Mouse (Mus musculus): ENCODE data around the gene Lelp1. TPM values are rescaled to one million over a fixed set of nuclear protein-coding genes. Genes with fewer than 3 reads are reported as not detected.
A peak's percentile ranks its signal among the peaks of the same experiment; 100 is the strongest.

Gene Lelp1
- polyA plus RNA-seq, 1 experiment from 2014 or later: not detected

GRCm38 (mm10) chr3:92123847-92124246 is 18.7 kb downstream of the Lelp1 start, which contains the start of gene Prr9:
Gene Prr9 (minus strand): TSS chr3:92123947.
- no peak within 1 kb of the TSS for H3K4me3 ChIP-seq (ENCODE audit: low read depth, low read length)
- no peaks in the 10 kb centered on the region for H3K36me3 ChIP-seq (ENCODE audit: insufficient read depth)
- H3K27ac ChIP-seq (ENCODE audit: low read depth): no peak within 1 kb of the TSS
- WGBS: 75% methylated on average over 5 of the region's 5 CpGs
- DNase-seq: no peak
- TF ChIP-seq CTCF (IDR thresholded peaks at IDR 0.05; ENCODE audit: low read depth): no peak
- H3K4me2 ChIP-seq: no peak within 1 kb of the TSS
- ATAC-seq (ENCODE audit: insufficient read depth): no peak
- no peaks in the 10 kb centered on the region for H3K4me1 ChIP-seq (ENCODE audit: insufficient read depth)
- H3K9me3 ChIP-seq (ENCODE audit: low read depth, low read length): no peaks in the 10 kb centered on the region
- no peak within 1 kb of the TSS for H3K9ac ChIP-seq
- H3K27me3 ChIP-seq (ENCODE audit: insufficient read depth, low read length): no peaks in the 10 kb centered on the region

- no peak for DNase-seq
- no peaks in the 10 kb centered on the region for H3K4me1 ChIP-seq (ENCODE audit: insufficient read depth)
- ATAC-seq (ENCODE audit: insufficient read depth): no peak
- no peak for TF ChIP-seq CTCF (IDR thresholded peaks at IDR 0.05; ENCODE audit: low read depth)
- H3K27me3 ChIP-seq (ENCODE audit: insufficient read depth, low read length): no peaks in the 10 kb centered on the region
- H3K27ac ChIP-seq (ENCODE audit: low read depth): no peak overlapping the region
- H3K4me3 ChIP-seq (ENCODE audit: low read depth, low read length): no peak overlapping the region
- no peak overlapping the region for H3K9ac ChIP-seq
- no peaks in the 10 kb centered on the region for H3K9me3 ChIP-seq (ENCODE audit: low read depth, low read length)
- H3K4me2 ChIP-seq: no peak overlapping the region
- H3K36me3 ChIP-seq (ENCODE audit: insufficient read depth): no peaks in the 10 kb centered on the region
- WGBS: 67% methylated on average over 3 of the region's 3 CpGs
Measured at GRCm38 (mm10) chr3:92120902-92121301, 21.6 kb downstream of the Lelp1 start.

GRCm38 (mm10) chr3:92117930-92118329 is 24.6 kb downstream of the Lelp1 start:
- WGBS: 28% methylated on average over 3 of the region's 3 CpGs
- H3K36me3 ChIP-seq (ENCODE audit: insufficient read depth): no peaks in the 10 kb centered on the region
- no peak overlapping the region for H3K4me3 ChIP-seq (ENCODE audit: low read depth, low read length)
- H3K27ac ChIP-seq (ENCODE audit: low read depth): no peak overlapping the region
- no peaks in the 10 kb centered on the region for H3K27me3 ChIP-seq (ENCODE audit: insufficient read depth, low read length)
- TF ChIP-seq CTCF (IDR thresholded peaks at IDR 0.05; ENCODE audit: low read depth): peak; percentile 54
- no peak overlapping the region for H3K9ac ChIP-seq
- peak; percentile 63 for DNase-seq
- no peaks in the 10 kb centered on the region for H3K9me3 ChIP-seq (ENCODE audit: low read depth, low read length)
- ATAC-seq (ENCODE audit: insufficient read depth): no peak
- H3K4me2 ChIP-seq: no peak overlapping the region
- no peaks in the 10 kb centered on the region for H3K4me1 ChIP-seq (ENCODE audit: insufficient read depth)

- no peaks in the 10 kb centered on the region for H3K27me3 ChIP-seq (ENCODE audit: insufficient read depth, low read length)
- ATAC-seq (ENCODE audit: insufficient read depth) (no peak), DNase-seq (no peak)
- H3K9ac ChIP-seq: no peak overlapping the region
- no peak overlapping the region for H3K4me3 ChIP-seq (ENCODE audit: low read depth, low read length)
- TF ChIP-seq CTCF (IDR thresholded peaks at IDR 0.05; ENCODE audit: low read depth): no peak
- H3K9me3 ChIP-seq (ENCODE audit: low read depth, low read length): no peaks in the 10 kb centered on the region
- no peak overlapping the region for H3K4me2 ChIP-seq
- H3K4me1 ChIP-seq (ENCODE audit: insufficient read depth): no peaks in the 10 kb centered on the region
- H3K27ac ChIP-seq (ENCODE audit: low read depth): no peak overlapping the region
- H3K36me3 ChIP-seq (ENCODE audit: insufficient read depth): no peaks in the 10 kb centered on the region
Measured at GRCm38 (mm10) chr3:92111526-92111925, 31.0 kb downstream of the Lelp1 start.

DNA sequence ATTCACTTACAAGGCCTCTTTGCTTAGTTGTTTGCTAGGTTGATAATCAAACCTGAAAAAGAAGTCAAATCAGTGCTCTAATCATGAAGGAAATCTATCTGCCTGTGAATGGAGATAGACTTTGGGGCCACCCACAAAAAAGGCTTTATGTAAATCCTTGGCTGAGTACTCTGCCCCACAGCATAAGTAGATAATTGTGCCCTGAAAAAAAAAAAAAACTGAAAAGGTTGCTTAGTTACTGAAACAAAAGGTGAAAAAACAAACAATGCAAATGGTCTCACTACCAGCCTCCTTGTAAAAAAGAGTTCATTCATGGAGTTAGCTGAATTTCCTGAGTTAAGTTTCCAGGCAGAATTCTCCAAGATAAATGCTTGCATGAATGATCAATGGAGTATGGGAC is 31.8 kb downstream of the Lelp1 start:
- H3K27ac ChIP-seq (ENCODE audit: low read depth): no peak overlapping the region
- H3K4me1 ChIP-seq (ENCODE audit: insufficient read depth): no peaks in the 10 kb centered on the region
- no peak for ATAC-seq (ENCODE audit: insufficient read depth)
- H3K4me3 ChIP-seq (ENCODE audit: low read depth, low read length): no peak overlapping the region
- no peak overlapping the region for H3K4me2 ChIP-seq
- H3K9me3 ChIP-seq (ENCODE audit: low read depth, low read length): no peaks in the 10 kb centered on the region
- no peaks in the 10 kb centered on the region for H3K27me3 ChIP-seq (ENCODE audit: insufficient read depth, low read length)
- no peaks in the 10 kb centered on the region for H3K36me3 ChIP-seq (ENCODE audit: insufficient read depth)
- no peak for DNase-seq
- TF ChIP-seq CTCF (IDR thresholded peaks at IDR 0.05; ENCODE audit: low read depth): no peak
- no peak overlapping the region for H3K9ac ChIP-seq

- ATAC-seq (ENCODE audit: insufficient read depth): no peak
- no peak overlapping the region for H3K9ac ChIP-seq
- peak; percentile 61 for TF ChIP-seq CTCF (IDR thresholded peaks at IDR 0.05; ENCODE audit: low read depth)
- H3K4me1 ChIP-seq (ENCODE audit: insufficient read depth): no peaks in the 10 kb centered on the region
- H3K27ac ChIP-seq (ENCODE audit: low read depth): no peak overlapping the region
- H3K4me3 ChIP-seq (ENCODE audit: low read depth, low read length): no peak overlapping the region
- 6% methylated on average over 6 of the region's 6 CpGs for WGBS
- H3K27me3 ChIP-seq (ENCODE audit: insufficient read depth, low read length): no peaks in the 10 kb centered on the region
- no peak overlapping the region for H3K4me2 ChIP-seq
- H3K36me3 ChIP-seq (ENCODE audit: insufficient read depth): no peaks in the 10 kb centered on the region
- DNase-seq: peak; percentile 44
- no peaks in the 10 kb centered on the region for H3K9me3 ChIP-seq (ENCODE audit: low read depth, low read length)
Measured at GRCm38 (mm10) chr3:92106582-92106981, 36.0 kb downstream of the Lelp1 start.

Other genes starting within 250 kb of the Lelp1 start
- not detected in 2 replicates for gene Pglyrp3, start 128.2 kb downstream of the Lelp1 start, polyA plus RNA-seq (2014; fragmentation: Nextera tagmentation; extraction: Ambion mirVana)
- gene Lor, start 59.6 kb downstream of the Lelp1 start, polyA plus RNA-seq (2014; fragmentation: Nextera tagmentation; extraction: Ambion mirVana): 0.14 and 0.30 TPM in 2 replicates
- not detected in 2 replicates for gene Prr9, start 18.8 kb downstream of the Lelp1 start, polyA plus RNA-seq (2014; fragmentation: Nextera tagmentation; extraction: Ambion mirVana)
- gene Sprr2a1, start 73.1 kb upstream of the Lelp1 start, polyA plus RNA-seq (2014; fragmentation: Nextera tagmentation; extraction: Ambion mirVana): not detected in 2 replicates
- 1.0 and 1.3 TPM in 2 replicates for gene Sprr2a2, start 73.2 kb upstream of the Lelp1 start, polyA plus RNA-seq (2014; fragmentation: Nextera tagmentation; extraction: Ambion mirVana)
- not detected in 2 replicates for gene Sprr2a3, start 142.7 kb upstream of the Lelp1 start, polyA plus RNA-seq (2014; fragmentation: Nextera tagmentation; extraction: Ambion mirVana)
- not detected in 2 replicates for gene Sprr2b, start 173.9 kb upstream of the Lelp1 start, polyA plus RNA-seq (2014; fragmentation: Nextera tagmentation; extraction: Ambion mirVana)
- not detected in 2 replicates for gene Sprr2d, start 196.4 kb upstream of the Lelp1 start, polyA plus RNA-seq (2014; fragmentation: Nextera tagmentation; extraction: Ambion mirVana)
- not detected in 2 replicates for gene Sprr2e, start 209.4 kb upstream of the Lelp1 start, polyA plus RNA-seq (2014; fragmentation: Nextera tagmentation; extraction: Ambion mirVana)
- not detected in 2 replicates for gene Sprr2f, start 222.4 kb upstream of the Lelp1 start, polyA plus RNA-seq (2014; fragmentation: Nextera tagmentation; extraction: Ambion mirVana)
- gene Sprr2h, start 242.9 kb upstream of the Lelp1 start, polyA plus RNA-seq (2014; fragmentation: Nextera tagmentation; extraction: Ambion mirVana): not detected in 2 replicates

Measured in lung, embryonic 14.5 days (tissue).